Mouse (Mus musculus) limb, embryonic 10.5 days (tissue): ENCODE results near the gene Grk4. TPM values are rescaled to one million over a fixed set of nuclear protein-coding genes. Genes with fewer than 3 reads are reported as not detected.

Experiments used
- DNase-seq: peaks from one replicate; pipeline ENCODE4 v3.0.0-alpha.2; 2017; ENCODE audit warnings: low spot score
- H3K27ac ChIP-seq: fragments of 300-500 bp; sonication (generic); 2 replicates; pipeline ENCODE4 v1.5.1; 2016; ENCODE audit warnings: mild to moderate bottlenecking
- H3K27me3 ChIP-seq: fragments of 300-500 bp; sonication (generic); 2 replicates; pipeline ENCODE4 v1.6.1; 2016; ENCODE audit warnings: low read depth, mild to moderate bottlenecking; ENCODE audit not compliant: poor library complexity, severe bottlenecking
- H3K36me3 ChIP-seq: fragments of 300-500 bp; sonication (generic); 2 replicates; pipeline ENCODE4 v1.6.1; 2016; ENCODE audit warnings: mild to moderate bottlenecking, moderate library complexity
- H3K4me1 ChIP-seq: fragments of 300-500 bp; sonication (generic); 2 replicates; pipeline ENCODE4 v1.6.1; 2016
- H3K4me3 ChIP-seq: fragments of 300-500 bp; sonication (generic); 2 replicates; pipeline ENCODE4 v1.5.1; 2016; ENCODE audit warnings: mild to moderate bottlenecking, moderate library complexity
- H3K9me3 ChIP-seq: fragments of 300-500 bp; sonication (generic); replicated peaks from 2 replicates; pipeline ENCODE4 v1.6.1; 2016; ENCODE audit warnings: mild to moderate bottlenecking
- WGBS: fragments of 180-500 bp; shearing (Covaris S2); methylation state at CpG from one replicate; pipeline ENCODE4 v1.1.7; 2016; 5-methylcytosine and 5-hydroxymethylcytosine counted together
- polyA plus RNA-seq: library from polyadenylated mRNA; unstranded; fragments of >200 nt; fragmentation: Nextera tagmentation; extraction: Ambion mirVana; gene quantifications from 2 replicates; pipeline ENCODE4 v1.2.1, GENCODE M21; 2016

Grk4 gene
- 0.73 and 1.3 TPM in 2 replicates for polyA plus RNA-seq

DNA sequence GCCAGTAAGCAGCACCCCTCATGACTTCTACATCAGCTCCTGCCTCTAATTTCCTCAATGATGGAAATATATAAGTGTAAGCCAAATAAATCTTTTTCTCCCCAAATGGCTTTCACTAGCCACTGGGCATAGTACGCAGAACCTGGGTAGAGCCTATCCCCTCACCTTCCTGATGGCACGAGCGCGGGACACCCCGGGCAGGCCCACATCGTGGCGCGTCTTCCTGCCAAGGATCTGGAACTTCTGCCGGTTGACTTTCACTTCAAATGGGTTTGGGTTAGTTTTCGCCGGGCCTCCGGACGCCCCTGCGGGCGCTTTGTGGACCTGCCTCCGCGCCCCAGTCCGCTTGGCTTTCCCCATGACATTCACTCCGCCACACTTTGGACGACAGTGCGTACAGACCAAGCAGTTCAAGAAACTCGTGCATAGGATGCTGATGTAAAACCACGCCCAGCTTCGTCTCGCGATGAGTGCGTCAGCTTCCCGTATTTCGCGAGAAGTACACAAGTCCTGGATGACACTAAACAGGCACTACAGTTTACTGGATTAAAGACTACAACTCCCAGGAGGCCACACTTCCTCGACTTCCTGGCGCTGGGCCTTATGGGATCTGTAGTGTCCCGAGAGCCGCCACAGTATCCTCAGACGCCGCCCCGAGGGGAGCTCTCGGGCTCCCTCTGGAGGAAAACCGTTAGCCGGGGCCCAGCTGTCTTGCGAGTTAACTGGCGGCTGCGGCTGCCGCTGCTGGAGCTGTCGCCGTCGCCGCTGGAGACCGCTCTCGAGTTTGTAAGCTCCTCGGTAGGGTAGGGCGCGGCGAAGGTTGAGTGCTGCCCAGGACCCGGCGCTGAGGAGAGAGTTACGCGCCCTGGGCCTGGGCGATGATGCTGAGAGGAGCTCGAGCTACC lies at the start of gene Grk4, which contains the start of gene Nop14:
Grk4 (plus strand) TSS at position 694 of the 905 bp plus-strand sequence.
Nop14 (minus strand) TSS at position 463 of the 905 bp plus-strand sequence.
- Histone ChIP-seq H3K4me1 (peaks cover 10% of the 10 kb centered on the region), H3K9me3 (no peaks in the 10 kb centered on the region), H3K27me3 (peaks cover 13% of the 10 kb centered on the region), H3K36me3 (peaks cover 29% of the 10 kb centered on the region), H3K4me3 (peak within 1 kb of the TSS; percentile 82), H3K27ac (peak within 1 kb of the TSS; percentile 81)
- under 1% methylated on average over 60 of the region's 60 CpGs for WGBS
- DNase-seq = peak; percentile 96

DNA sequence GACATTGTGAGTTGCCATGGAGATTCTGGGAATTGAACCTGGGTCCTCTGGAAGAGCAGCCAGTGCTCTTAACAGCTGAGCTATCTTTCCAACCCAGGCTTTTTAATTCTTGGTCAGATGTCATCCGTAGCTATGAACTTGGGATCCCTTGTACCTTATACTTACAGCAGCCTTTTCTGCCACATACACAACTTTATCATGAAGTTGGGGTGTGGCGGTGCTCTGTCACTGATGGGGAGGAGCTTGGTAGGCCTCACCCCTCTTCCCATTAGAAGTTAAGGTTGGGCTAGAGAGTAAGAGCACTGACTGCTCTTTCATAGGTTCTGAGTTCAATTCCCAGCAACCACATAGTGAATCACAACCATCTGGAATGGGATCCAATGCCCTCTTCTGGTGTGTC lies 27.2 kb upstream of the Grk4 start:
- Histone ChIP-seq H3K27me3 (no peaks in the 10 kb centered on the region), H3K27ac (no peak overlapping the region), H3K36me3 (peaks cover 86% of the 10 kb centered on the region), H3K9me3 (no peaks in the 10 kb centered on the region), H3K4me3 (no peak overlapping the region), H3K4me1 (peaks cover 31% of the 10 kb centered on the region)
- 94% methylated on average over 2 of the region's 2 CpGs for WGBS
- no peak for DNase-seq

DNA sequence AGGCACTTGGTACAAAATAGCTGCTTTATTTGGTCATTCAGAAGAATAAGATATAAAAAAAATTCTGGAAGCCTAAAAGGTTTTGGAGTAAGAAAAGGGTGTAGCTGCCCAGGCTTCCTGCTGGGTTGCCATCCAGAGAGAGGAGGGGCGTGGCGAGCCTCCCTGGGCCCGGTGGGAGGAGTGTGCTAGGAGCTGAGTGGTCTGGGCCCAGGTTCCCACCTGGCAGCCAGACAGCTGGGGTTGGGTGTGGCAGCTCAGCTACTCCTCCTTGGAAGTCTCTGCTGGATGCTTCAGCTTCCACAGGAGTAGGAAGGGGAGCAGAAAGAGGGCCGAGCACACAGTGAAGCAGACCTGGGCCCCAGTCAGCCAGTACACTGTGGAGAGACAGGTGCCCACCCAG lies 26.5 kb upstream of the Grk4 start:
- DNase-seq = no peak
- Histone ChIP-seq H3K36me3 (peaks cover 86% of the 10 kb centered on the region), H3K9me3 (no peaks in the 10 kb centered on the region)

DNA sequence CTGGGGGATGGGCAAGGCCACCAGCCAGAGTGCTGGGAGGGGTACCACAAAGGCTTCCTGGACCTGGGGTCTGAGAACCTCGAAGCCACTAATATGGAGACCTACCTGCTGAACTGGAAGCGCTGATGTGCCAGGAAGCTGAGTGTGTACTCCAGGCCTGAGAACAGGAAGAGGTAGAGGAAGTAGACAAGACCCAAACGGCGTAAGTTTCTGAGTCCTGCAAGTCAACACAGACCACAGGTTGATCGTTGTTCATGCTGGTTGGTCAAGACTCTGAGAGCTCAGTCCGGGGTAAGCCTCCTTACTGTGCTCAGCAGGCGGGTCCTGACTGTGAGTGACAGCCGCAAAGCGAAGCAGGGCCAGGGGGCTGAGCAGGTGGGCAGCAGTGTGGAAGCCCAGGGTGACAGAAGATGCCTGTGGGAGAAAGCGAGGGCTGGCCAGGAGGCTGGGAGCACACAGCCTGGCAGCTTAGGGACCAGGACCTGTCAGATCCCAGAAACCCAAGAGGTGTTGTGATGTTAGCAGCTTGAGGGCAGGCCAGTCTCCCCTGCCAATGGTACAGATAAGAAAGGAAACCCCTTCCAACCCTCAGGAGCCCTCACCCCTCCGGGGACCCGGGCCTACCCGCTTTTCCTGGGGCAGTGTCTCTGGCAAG lies 25.3 kb upstream of the Grk4 start:
- 95% methylated on average over 13 of the region's 13 CpGs for WGBS
- Histone ChIP-seq H3K4me3 (peak overlapping the region; percentile 7; the same call in 1 of the 2 replicates), H3K4me1 (peaks cover 31% of the 10 kb centered on the region), H3K9me3 (no peaks in the 10 kb centered on the region), H3K27me3 (no peaks in the 10 kb centered on the region), H3K36me3 (peaks cover 86% of the 10 kb centered on the region), H3K27ac (0 out of 2 replicates have a peak overlapping the region, but pooled peaks have one; percentile 3)
- DNase-seq = no peak

More for the DNA sequence above, 26.5 kb upstream of the Grk4 start:
- 62% methylated on average over 4 of the region's 4 CpGs for WGBS
- H3K4me3 ChIP-seq = no peak overlapping the region
- H3K4me1 ChIP-seq = peaks cover 31% of the 10 kb centered on the region
- H3K27me3 ChIP-seq = no peaks in the 10 kb centered on the region
- no peak overlapping the region for H3K27ac ChIP-seq

DNA sequence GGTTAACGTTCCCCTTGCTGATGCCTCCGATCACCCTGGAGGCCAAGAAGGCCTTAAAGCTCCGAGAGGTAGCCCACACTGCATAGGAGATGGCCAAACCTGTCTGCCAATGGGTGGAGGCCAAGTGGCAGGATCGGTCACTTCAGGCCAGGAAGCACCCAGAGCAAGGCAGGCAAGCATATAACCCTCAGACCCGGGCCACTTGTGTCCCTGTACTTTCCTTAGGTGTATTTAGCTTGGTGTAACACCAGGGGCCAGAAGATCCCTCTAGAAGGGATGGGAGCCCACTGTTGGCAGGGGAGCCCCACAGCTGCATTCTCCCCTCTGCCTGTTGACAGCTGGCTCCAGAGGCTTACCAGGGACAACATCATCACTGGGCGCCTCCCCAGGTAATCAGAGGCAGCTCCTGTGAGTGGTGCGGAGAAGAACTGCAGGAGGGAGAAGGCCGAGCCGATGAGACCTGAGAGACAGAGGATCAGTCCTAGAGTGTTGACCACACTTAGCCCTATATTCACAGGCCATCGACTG lies 24.4 kb upstream of the Grk4 start:
- peak overlapping the region; percentile 71 for H3K4me3 ChIP-seq
- H3K27me3 ChIP-seq = no peaks in the 10 kb centered on the region
- peaks cover 86% of the 10 kb centered on the region for H3K36me3 ChIP-seq
- H3K4me1 ChIP-seq = peaks cover 31% of the 10 kb centered on the region
- no peaks in the 10 kb centered on the region for H3K9me3 ChIP-seq
- DNase-seq = peak; percentile 33
- WGBS = 65% methylated on average over 10 of the region's 10 CpGs
- H3K27ac ChIP-seq = peak overlapping the region; percentile 90

DNA sequence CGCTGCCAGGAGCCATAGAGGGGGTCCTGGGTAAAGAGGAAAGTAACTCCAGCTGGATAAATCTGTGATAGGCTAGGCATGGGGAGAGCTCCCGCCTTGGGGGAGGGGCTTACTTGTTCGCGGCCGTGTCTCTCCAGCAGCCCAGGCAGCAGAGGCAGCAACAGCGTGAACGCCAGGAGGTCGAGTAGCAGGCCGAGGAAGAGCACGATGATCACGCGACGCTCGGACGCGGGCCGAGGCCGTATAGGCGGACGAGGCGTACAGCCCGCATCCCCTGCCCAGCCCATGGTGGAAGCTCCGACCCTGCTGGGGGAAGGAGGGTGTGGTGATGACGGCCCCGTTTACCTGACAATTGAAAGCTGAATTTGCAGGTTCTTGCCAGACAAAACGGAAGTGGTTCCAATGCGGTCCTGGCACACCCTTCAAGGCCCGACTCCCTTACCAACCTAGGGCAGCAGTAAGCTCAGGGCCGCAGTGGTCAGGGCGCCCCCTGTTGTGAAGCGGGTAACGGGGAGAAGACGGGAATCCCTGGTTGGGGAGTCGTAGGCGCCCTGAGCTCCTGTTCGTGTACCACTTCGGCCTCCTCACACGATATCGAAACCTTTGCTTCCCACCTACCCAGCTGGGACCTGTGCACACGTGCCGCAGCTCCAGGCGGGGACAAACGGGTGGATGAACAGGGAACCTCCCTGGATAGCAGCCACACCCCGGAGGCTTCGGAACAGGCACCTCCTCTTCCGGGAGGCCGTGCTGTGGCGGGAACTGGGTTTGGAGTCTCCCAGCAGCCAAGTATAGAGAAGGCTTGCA lies 23.5 kb upstream of the Grk4 start, which contains the start of gene Mfsd10:
Mfsd10 (minus strand) TSS at position 732 of the 807 bp plus-strand sequence.
- no peaks in the 10 kb centered on the region for H3K27me3 ChIP-seq
- peak; percentile 80 for DNase-seq
- peak within 1 kb of the TSS; percentile 90 for H3K27ac ChIP-seq
- peaks cover 86% of the 10 kb centered on the region for H3K36me3 ChIP-seq
- peaks cover 31% of the 10 kb centered on the region for H3K4me1 ChIP-seq
- H3K9me3 ChIP-seq = no peaks in the 10 kb centered on the region
- peak within 1 kb of the TSS; percentile 71 for H3K4me3 ChIP-seq
- WGBS = under 1% methylated on average over 48 of the region's 48 CpGs

DNA sequence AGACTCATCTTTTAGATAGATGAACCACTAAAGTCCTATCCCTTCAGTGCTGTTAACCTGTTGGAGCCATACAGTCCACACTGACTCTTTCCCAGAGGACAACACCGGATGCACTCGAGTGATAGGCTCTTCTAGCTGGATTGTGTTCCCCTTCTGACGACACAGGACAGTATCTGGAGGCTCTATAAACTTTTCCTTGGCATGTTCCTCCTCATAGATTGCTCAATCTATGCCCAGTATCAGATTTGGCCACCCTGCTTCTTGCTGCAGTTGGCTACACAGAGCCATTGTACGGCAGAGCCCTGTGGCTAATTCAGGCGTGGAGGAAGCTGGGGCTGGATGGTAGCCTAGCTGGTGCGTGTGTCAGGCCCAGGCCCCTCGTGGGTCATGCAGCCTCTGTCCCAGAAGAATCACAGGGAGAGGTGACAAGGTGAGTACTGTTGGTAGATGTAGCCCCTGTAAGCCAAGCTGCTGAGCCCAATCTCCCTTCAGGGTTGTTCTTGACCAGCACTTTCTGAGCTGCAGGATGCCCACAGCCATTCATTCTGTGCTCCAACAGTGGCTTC lies 22.5 kb upstream of the Grk4 start:
- H3K4me3 ChIP-seq = peak overlapping the region; percentile 71
- H3K4me1 ChIP-seq = peaks cover 31% of the 10 kb centered on the region
- H3K36me3 ChIP-seq = peaks cover 81% of the 10 kb centered on the region
- H3K9me3 ChIP-seq = no peaks in the 10 kb centered on the region
- 83% methylated on average over 7 of the region's 7 CpGs for WGBS
- DNase-seq = no peak
- no peaks in the 10 kb centered on the region for H3K27me3 ChIP-seq
- H3K27ac ChIP-seq = peak overlapping the region; percentile 90

DNA sequence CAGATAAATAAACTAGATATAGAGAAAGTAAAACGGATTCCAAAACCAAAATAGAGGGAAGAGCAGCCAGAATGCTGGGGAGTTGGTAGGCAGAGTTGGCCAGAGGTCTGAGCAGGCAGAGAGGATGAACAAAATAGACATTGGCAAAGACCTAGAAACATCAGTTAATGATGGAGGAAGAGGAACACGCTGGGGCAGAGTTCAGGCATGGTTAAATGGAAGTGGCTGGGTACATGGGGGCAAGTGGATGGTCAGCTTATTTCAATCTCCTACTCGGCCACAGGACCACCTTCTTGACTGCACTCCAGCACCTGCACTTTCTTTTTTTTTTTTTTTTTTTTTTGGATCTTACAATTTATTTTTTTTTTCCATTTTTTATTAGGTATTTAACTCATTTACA lies 18.2 kb upstream of the Grk4 start:
- H3K36me3 ChIP-seq = peaks cover 91% of the 10 kb centered on the region
- no peak overlapping the region for H3K27ac ChIP-seq
- H3K27me3 ChIP-seq = no peaks in the 10 kb centered on the region
- H3K4me3 ChIP-seq = no peak overlapping the region
- H3K9me3 ChIP-seq = no peaks in the 10 kb centered on the region
- peaks cover 9% of the 10 kb centered on the region for H3K4me1 ChIP-seq
- WGBS = 88% methylated on average over 3 of the region's 3 CpGs
- no peak for DNase-seq

DNA sequence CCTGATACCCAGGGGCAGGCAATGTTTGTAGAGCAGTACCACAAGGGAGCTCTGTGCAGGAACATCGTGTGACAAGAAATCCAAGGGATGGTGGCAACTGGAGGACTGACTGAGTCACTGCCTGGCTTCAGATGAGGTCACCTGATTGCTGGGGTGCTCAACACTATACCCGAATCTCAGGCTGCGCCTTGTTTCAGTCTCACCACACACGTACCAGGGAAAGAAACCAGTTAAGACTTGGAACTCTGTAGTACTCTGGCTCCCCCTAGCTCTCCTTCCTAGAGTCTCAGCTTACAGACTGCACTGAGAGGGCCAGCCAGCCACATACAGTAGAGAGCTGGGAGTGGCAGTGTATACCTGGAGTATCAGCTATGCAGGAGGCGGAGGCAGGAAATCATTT lies 17.2 kb upstream of the Grk4 start:
- WGBS = 77% methylated on average over 5 of the region's 5 CpGs
- Histone ChIP-seq H3K4me3 (no peak overlapping the region), H3K9me3 (no peaks in the 10 kb centered on the region), H3K36me3 (peaks cover 95% of the 10 kb centered on the region), H3K4me1 (no peaks in the 10 kb centered on the region), H3K27ac (no peak overlapping the region), H3K27me3 (no peaks in the 10 kb centered on the region)
- DNase-seq = no peak

DNA sequence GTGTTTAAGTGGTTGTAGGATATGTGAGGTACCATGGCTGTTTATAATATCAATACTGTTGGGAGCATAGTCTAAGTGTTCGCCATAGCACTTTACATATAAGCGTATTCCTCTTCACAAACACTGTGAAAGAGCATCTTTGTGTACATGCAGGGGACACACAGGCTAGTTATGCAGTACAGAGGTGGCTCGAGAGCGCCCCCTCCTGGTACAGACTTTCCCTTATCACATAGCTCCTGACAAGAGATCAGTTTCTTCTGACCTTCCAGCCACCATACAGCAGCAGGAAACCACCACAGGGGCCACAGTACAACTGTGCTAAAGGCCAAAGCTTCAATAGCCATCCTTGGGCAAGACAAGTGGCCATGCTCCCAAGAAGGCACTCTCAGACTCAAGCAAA lies 12.6 kb upstream of the Grk4 start:
- H3K36me3 ChIP-seq = peaks cover 100% of the 10 kb centered on the region
- no peak overlapping the region for H3K27ac ChIP-seq

DNA sequence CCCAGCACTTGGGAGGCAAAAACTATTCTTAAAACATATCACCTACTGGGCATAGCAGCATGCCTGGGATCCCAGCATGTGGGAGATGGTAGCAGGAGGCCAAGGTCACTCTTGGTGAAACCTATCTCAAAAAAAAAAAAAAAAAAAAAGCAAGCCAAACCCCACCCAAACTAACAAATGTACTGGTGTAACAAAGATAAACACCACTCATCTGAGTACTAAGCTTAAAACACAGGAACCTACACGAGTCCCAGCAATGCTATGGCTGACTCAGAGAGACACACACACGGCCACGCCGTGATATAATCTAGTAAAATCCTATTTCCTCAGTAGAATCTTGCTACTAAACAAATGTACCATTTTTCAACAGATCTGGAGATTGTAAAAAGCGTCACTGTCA lies 7.2 kb upstream of the Grk4 start:
- Histone ChIP-seq H3K27me3 (no peaks in the 10 kb centered on the region), H3K4me1 (no peaks in the 10 kb centered on the region), H3K4me3 (no peak overlapping the region), H3K27ac (no peak overlapping the region), H3K36me3 (peaks cover 95% of the 10 kb centered on the region), H3K9me3 (no peaks in the 10 kb centered on the region)
- WGBS = 95% methylated on average over 5 of the region's 5 CpGs
- DNase-seq = no peak

More for the DNA sequence above, 12.6 kb upstream of the Grk4 start:
- WGBS = 48% methylated on average over 4 of the region's 4 CpGs
- Histone ChIP-seq H3K4me3 (no peak overlapping the region), H3K4me1 (no peaks in the 10 kb centered on the region), H3K27me3 (no peaks in the 10 kb centered on the region), H3K9me3 (no peaks in the 10 kb centered on the region)
- DNase-seq = peak; percentile 81

DNA sequence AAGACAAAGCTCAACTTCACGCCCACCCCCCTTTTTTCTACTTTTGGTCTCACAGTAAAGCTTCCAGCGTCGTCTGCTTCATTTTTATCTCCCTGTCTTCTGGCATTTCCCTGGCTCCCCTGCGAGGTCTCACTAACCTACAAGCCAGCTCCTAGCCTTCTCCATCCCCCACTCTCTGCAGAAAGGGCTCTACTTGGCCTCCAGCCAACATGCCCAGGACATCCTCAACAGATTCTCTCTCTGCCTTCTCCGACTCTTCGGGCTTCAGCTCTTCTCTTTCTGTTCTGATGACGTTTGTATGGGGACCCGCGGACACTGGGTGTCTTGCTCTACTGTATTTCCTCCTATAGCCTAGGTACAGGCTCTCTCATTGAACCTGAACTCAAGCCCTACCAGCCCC lies 5.3 kb upstream of the Grk4 start:
- no peak for DNase-seq
- Histone ChIP-seq H3K36me3 (peaks cover 79% of the 10 kb centered on the region), H3K27me3 (no peaks in the 10 kb centered on the region), H3K4me3 (no peak overlapping the region), H3K9me3 (no peaks in the 10 kb centered on the region), H3K4me1 (peaks cover 6% of the 10 kb centered on the region), H3K27ac (no peak overlapping the region)
- 94% methylated on average over 9 of the region's 9 CpGs for WGBS
